Mouse (Mus musculus) brain, embryonic 14.5 days (tissue): Measurements from ENCODE around the gene Slc35g3.

Experiments used
- CTCF ChIP-seq: fragments of 200-500 bp; IDR thresholded peaks from 2 replicates; pipeline ENCODE4 v1.5.1; 2012; ENCODE audit warnings: inconsistent platforms, mild to moderate bottlenecking, moderate library complexity, borderline replicate concordance; ENCODE audit not compliant: insufficient read depth, insufficient read length; ENCODE audit errors: extremely low read depth
- POLR2A ChIP-seq: fragments of 200-500 bp; IDR thresholded peaks from 2 replicates; pipeline ENCODE4 v1.6.1; 2012; ENCODE audit warnings: mild to moderate bottlenecking, inconsistent platforms, borderline replicate concordance; ENCODE audit not compliant: poor library complexity, insufficient read depth, insufficient read length, severe bottlenecking; ENCODE audit errors: extremely low read depth

DNA sequence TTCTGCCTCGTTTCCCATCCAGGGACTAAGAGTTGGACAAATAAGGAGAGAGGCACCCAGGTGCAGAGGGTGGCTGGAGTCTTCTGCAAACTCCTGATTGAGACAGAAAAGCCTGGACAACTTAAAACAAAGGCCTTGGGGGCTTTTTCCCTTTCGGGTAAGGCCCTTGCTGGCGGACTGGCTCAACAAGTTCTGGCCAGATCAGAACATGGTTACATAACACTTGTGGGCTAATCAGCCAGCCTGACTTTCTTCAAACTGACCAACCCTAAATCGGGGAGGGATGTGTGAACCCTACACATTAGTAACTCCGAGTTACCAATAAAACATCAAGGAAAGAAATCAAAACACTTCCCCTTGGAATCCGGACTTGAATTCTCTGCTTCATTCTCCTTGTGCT, 40.9 kb downstream of the Slc35g3 start:
- TF ChIP-seq POLR2A (no peak), CTCF (no peak)
